ENCODE assay signal across 9 mouse cellular contexts in genomic region chr5:30072377-30072776, GRCm38 (mm10). TPM values are rescaled to one million over a fixed set of nuclear protein-coding genes. Genes with fewer than 3 reads are reported as not detected.
DNase-seq lines count a peak whose midpoint lies in the region; ATAC-seq lines count a peak whose summit lies in the region.
"Had no signal": no experiment of that assay in that cellular context is flagged by ENCODE, and none has a peak within 500 bp of the region (broad histone marks: within the 10 kb centered on the region; RNA-seq: fewer than 3 reads in every experiment).

No protein-coding gene starts in this region.

- no peak overlapping the region for H3K27ac ChIP-seq in heart, embryonic 15.5 days
- no peak overlapping the region for H3K27ac ChIP-seq in hindbrain, embryonic 15.5 days (replicated peaks)
- H3K27ac ChIP-seq in midbrain, embryonic 15.5 days: no peak overlapping the region

- peak overlapping the region; percentile 83 for H3K4me2 ChIP-seq in heart, embryonic 15.5 days
- H3K4me2 ChIP-seq in hindbrain, embryonic 15.5 days: peak overlapping the region; percentile 94
- peak overlapping the region; percentile 87 for H3K4me2 ChIP-seq in midbrain, embryonic 15.5 days

- peaks cover 12% of the 10 kb centered on the region for H3K4me1 ChIP-seq in heart, embryonic 15.5 days (replicated peaks)
- peaks cover 8% of the 10 kb centered on the region for H3K4me1 ChIP-seq in hindbrain, embryonic 15.5 days (replicated peaks)
- H3K4me1 ChIP-seq in midbrain, embryonic 15.5 days: peaks cover 7% of the 10 kb centered on the region

- H3K4me3 ChIP-seq in heart, embryonic 15.5 days: peak overlapping the region; percentile 83
- H3K4me3 ChIP-seq in hindbrain, embryonic 15.5 days: peak overlapping the region; percentile 72
- H3K4me3 ChIP-seq in midbrain, embryonic 15.5 days: peak overlapping the region; percentile 64

- no peaks in the 10 kb centered on the region for H3K27me3 ChIP-seq in heart, embryonic 15.5 days
- no peaks in the 10 kb centered on the region for H3K27me3 ChIP-seq in hindbrain, embryonic 15.5 days
- no peaks in the 10 kb centered on the region for H3K27me3 ChIP-seq in midbrain, embryonic 15.5 days (replicated peaks)
- H3K27me3 ChIP-seq: Patski had no signal

- H3K9me3 ChIP-seq in heart, embryonic 15.5 days (replicated peaks): no peaks in the 10 kb centered on the region
- no peaks in the 10 kb centered on the region for H3K9me3 ChIP-seq in hindbrain, embryonic 15.5 days
- H3K9me3 ChIP-seq in midbrain, embryonic 15.5 days: no peaks in the 10 kb centered on the region

- no peak for DNase-seq in heart, adult 11 months
- DNase-seq in R1 (ENCODE audit: low read depth, low spot score) (peak; percentile 14), adipocyte (ENCODE audit: low spot score) (no peak)
- no peak for DNase-seq in layer of hippocampus, adult 11-12 months (ENCODE audit: low spot score)
- DNase-seq in cerebellum, postnatal 25 days: no peak

- 37% methylated on average over 3 of the region's 3 CpGs for WGBS in heart, embryonic 15.5 days
- 57% methylated on average over 3 of the region's 3 CpGs for WGBS in hindbrain, embryonic 15.5 days
- WGBS in midbrain, embryonic 15.5 days: 54% methylated on average over 3 of the region's 3 CpGs

- peaks cover 32% of the 10 kb centered on the region for H3K36me3 ChIP-seq in heart, embryonic 15.5 days
- H3K36me3 ChIP-seq in hindbrain, embryonic 15.5 days: peaks cover 12% of the 10 kb centered on the region
- 0 out of 2 replicates have a peak, but pooled peaks cover 3% of the 10 kb centered on the region for H3K36me3 ChIP-seq in midbrain, embryonic 15.5 days (replicated peaks)

- ATAC-seq in heart, embryonic 15.5 days (replicated peaks; ENCODE audit: insufficient number of reproducible peaks, insufficient read depth, low FRiP score, low read depth): no peak
- ATAC-seq in hindbrain, embryonic 15.5 days (ENCODE audit: low FRiP score, low read depth): no peak
- 0 out of 2 replicates have a peak, but pooled peaks have one; percentile 2 for ATAC-seq in midbrain, embryonic 15.5 days (replicated peaks)

- H3K9ac ChIP-seq in heart, embryonic 15.5 days: peak overlapping the region; percentile 71
- peak overlapping the region; percentile 62; the same call in 1 of the 2 replicates for H3K9ac ChIP-seq in hindbrain, embryonic 15.5 days
- H3K9ac ChIP-seq in midbrain, embryonic 15.5 days: peak overlapping the region; percentile 57

RNA-seq across cellular contexts. Expression of gene Tyms, which starts 1.0 kb away (rescaled TPM):
- 84.8 and 113 TPM in 2 replicates for polyA plus RNA-seq in heart, embryonic 15.5 days (2015; fragmentation: Nextera tagmentation; extraction: Ambion mirVana)
- 52.5 and 59.1 TPM in 2 replicates for polyA plus RNA-seq in hindbrain, embryonic 15.5 days (2015; fragmentation: Nextera tagmentation; extraction: Ambion mirVana)
- polyA plus RNA-seq in midbrain, embryonic 15.5 days (2015; fragmentation: Nextera tagmentation; extraction: Ambion mirVana): 37.8 and 45.6 TPM in 2 replicates

RNA-seq across cellular contexts. Expression of gene Garem2, which starts 32.6 kb away (rescaled TPM):
- polyA plus RNA-seq in heart, embryonic 15.5 days (2015; fragmentation: Nextera tagmentation; extraction: Ambion mirVana): 0.18 and 0.25 TPM in 2 replicates
- 11.5 and 13.7 TPM in 2 replicates for polyA plus RNA-seq in hindbrain, embryonic 15.5 days (2015; fragmentation: Nextera tagmentation; extraction: Ambion mirVana)
- polyA plus RNA-seq in midbrain, embryonic 15.5 days (2015; fragmentation: Nextera tagmentation; extraction: Ambion mirVana): 10.4 and 13.6 TPM in 2 replicates

RNA-seq across cellular contexts. Expression of gene 3110082J24Rik, which starts 33.5 kb away (rescaled TPM):
- not detected in 2 replicates for polyA plus RNA-seq in heart, embryonic 15.5 days (2015; fragmentation: Nextera tagmentation; extraction: Ambion mirVana)
- polyA plus RNA-seq in hindbrain, embryonic 15.5 days (2015; fragmentation: Nextera tagmentation; extraction: Ambion mirVana): 3.2 and 5.3 TPM in 2 replicates
- 3.1 and 3.9 TPM in 2 replicates for polyA plus RNA-seq in midbrain, embryonic 15.5 days (2015; fragmentation: Nextera tagmentation; extraction: Ambion mirVana)
- polyA plus RNA-seq: Patski had no signal

RNA-seq across cellular contexts. Expression of gene Il6, which starts 59.5 kb away (rescaled TPM):
- 0.13 and 0.33 TPM in 2 replicates for polyA plus RNA-seq in heart, embryonic 15.5 days (2015; fragmentation: Nextera tagmentation; extraction: Ambion mirVana)
- polyA plus RNA-seq in hindbrain, embryonic 15.5 days (2015; fragmentation: Nextera tagmentation; extraction: Ambion mirVana): not detected in 2 replicates
- not detected in 2 replicates for polyA plus RNA-seq in midbrain, embryonic 15.5 days (2015; fragmentation: Nextera tagmentation; extraction: Ambion mirVana)
